Mouse (Mus musculus) gastrocnemius, postnatal 14 days (tissue): ENCODE results near the gene Trim2. TPM values are rescaled to one million over a fixed set of nuclear protein-coding genes. Genes with fewer than 3 reads are reported as not detected.

Experiments
- DNase-seq: peaks from one replicate; pipeline ENCODE4 v3.0.0; 2021; ENCODE audit warnings: mixed read lengths
- intact Hi-C: fragments of 180-260 bp; cut with DNase I; formaldehyde crosslinking; loops from one replicate; pipeline ENCODE4 v1.15.1; 2025; ENCODE audit warnings: low total_unique reads
- long read RNA-seq, 2 experiments: library from polyadenylated mRNA; stranded (forward); transcript quantifications; one replicate each; pipeline ENCODE4 v2.0.0; 2021
- total RNA-seq, 2 experiments: library from RNA; stranded (reverse); gene quantifications; 2 replicates each; pipeline ENCODE4 v1.2.3; 2021

Trim2 gene
- 1 to 10 TPM; 4.9 to 5.4 TPM for total RNA-seq
- long read RNA-seq, experiment 1, result 0 reads
- long read RNA-seq, experiment 2, full-length matches to known transcripts, result 2 of 4 reads
- long read RNA-seq, experiment 2, partial matches to known transcripts, result 0 of 4 reads
- long read RNA-seq, experiment 2, other reads (novel, unspliced or antisense), result 2 of 4 reads

GRCm38 (mm10) chr3:84306777-84307176 lies at the start of gene Trim2:
Trim2 (minus strand) TSS chr3:84306877.
- intact Hi-C loops, result no loop called here
- no peak for DNase-seq

DNA sequence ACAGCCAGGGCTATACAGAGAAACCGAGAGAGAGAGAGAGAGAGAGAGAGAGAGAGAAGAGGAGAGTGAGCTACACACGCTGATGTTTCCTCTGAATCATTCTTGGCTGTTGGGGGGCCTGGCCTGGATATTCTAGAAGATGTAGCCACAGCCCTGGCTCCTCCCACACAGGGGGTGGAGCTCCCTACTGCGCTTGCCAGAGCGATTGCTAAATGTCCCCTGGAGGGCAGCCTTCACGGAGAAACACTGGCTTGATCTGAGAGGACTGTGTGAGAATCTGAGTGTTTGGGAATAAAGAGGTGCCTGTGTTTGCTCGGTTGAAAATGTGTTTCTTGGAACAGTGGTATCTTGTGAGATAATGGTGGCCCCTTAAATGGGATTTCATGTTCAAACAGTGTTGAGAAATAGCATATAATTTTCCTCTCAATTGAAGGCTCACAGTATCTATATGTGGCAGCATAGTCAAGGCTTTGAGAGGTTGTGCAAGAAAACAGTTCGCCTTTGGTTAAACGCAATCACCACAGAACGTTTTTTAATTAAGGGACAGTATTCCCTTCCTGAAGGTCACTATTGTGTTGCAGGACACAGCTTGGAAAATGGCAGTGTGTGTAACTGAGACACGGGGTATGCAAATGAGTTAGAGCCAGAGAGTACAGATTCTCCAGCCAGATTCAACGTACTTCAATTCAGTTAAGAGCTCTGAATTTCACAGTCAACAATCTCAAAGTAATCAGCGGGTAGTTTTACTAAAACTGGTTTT lies 49.4 kb upstream of the Trim2 start:
- intact Hi-C loops, result loop anchor here (10.0 kb wide), 2 partner anchors 129 to 189 kb away; partner anchors contain the start of gene Fhdc1
- peak; percentile 81 for DNase-seq

DNA sequence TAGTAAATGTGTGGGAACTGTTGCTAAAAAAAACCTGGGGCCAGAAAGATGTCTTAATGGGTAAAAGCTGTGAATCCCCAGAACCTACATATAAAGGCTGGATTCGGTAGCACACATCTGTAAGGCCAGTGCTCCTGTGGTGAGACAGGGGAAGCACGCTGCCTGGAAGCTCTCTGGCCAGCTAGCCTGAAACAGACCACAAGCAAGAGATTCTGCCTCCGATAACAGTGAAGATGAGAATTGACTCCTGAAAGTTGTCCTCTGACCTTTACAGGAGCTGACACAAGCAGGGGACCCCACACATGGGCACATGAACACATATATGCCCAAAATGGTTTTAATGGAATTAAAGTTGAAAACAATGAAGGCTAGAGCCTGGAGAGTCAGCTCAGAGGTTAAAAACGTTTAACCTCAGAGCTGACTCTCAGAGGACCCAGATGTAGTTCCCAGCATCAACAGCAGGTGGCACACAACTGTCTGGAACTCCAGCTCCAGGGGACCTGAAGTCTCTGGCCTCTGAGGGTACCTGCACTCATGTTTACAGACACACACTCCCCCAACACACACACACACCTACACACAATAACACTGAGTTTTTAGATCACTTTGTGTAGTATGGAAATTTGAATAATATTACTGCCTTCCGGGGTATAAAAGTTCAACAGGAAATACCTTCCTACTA lies 45.8 kb upstream of the Trim2 start:
- intact Hi-C loops, result loop anchor here (10.0 kb wide), 2 partner anchors 132 to 192 kb away; partner anchors contain the start of gene Fhdc1
- peak; percentile 70 for DNase-seq

DNA sequence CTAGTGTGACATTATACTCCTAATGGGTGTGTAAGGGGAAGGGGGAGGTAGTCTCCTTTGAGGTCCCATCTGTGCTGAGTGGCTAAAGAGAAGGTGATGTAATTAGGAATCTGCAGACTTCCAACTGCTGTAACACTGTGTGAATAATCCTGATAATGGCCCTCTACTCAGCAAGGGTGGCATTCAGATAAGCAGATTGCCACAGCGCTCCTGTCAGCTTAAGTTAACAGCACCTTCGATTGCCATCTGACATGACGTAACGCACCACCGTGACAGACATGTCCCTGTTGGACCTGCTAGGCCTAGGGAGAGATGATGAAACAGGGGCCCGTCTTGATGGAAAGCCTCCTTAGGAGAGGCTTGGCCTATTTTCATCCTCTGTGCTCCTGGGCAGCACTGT lies 43.6 kb upstream of the Trim2 start:
- DNase-seq, result no peak
- intact Hi-C loops, result loop anchor here (10.0 kb wide), 2 partner anchors 134 to 194 kb away; partner anchors contain the start of gene Fhdc1

- no peak for DNase-seq
- intact Hi-C loops, result loop anchor here (10.0 kb wide), 2 partner anchors 135 to 195 kb away; partner anchors contain the start of gene Fhdc1
These were observed 43.1 kb upstream of the Trim2 start for GRCm38 (mm10) chr3:84349771-84350170.

GRCm38 (mm10) chr3:84347426-84347825 lies 40.7 kb upstream of the Trim2 start:
- intact Hi-C loops, result no loop called here

DNA sequence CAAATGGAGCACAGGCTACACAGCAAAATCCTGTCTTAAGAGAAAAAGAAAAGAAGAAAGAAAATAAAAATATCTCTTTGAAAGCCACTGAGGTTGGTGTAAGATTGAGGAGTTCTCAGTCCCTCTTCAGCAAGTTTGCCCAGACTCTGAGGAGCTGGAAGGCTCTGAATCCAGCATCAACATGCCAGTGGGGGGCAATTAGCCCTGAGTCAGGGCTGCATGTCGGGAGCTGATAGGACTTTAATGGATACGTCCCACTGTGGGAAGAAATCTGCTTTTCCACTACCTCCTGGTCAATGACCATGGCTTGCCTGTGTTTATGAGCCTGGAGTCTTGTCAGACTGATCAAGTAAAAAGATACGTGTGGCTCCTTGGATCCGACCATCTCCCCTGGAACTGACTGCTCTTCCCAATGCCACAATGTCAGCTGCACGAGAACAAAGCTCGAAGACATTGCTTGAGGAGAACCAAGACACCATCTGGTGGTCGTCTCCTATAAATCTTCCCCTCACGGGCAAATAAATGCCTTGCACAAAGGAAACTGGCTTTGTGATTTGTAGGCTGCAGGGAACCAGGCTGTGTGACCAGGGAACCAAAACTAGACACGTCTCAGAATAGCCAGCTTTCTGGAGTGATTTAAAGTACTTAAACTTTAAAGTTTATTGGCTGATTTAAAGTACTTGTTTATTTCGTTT lies 39.9 kb upstream of the Trim2 start:
- intact Hi-C loops, result no loop called here

More at GRCm38 (mm10) chr3:84347426-84347825, 40.7 kb upstream of the Trim2 start:
- no peak for DNase-seq

GRCm38 (mm10) chr3:84345646-84345980 lies 38.9 kb upstream of the Trim2 start:
- intact Hi-C loops, result no loop called here
- no peak for DNase-seq

More for the DNA sequence above, 39.9 kb upstream of the Trim2 start:
- no peak for DNase-seq

- intact Hi-C loops, result no loop called here
- DNase-seq, result peak; percentile 86
These were observed 38.3 kb upstream of the Trim2 start for GRCm38 (mm10) chr3:84344725-84345645.

DNA sequence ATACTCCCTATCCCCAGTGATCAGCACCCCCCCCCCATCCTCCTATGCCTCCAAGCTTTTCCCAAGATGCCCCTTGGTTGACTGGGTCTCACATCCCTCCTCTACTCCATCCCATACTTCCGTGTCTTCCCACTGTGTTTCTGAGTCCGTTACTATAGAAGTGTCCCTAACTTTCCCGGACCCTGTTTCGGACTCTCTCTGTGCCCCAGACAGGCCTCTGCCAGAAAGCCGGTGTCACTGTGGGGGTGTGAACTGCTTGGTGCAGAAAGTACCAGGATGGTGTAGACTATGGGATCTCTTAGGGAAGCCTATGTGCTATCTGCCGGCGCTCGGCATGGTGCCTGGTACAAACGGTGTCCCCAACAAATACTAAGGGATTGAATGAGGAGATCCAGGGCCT lies 36.4 kb upstream of the Trim2 start:
- intact Hi-C loops, result no loop called here
- DNase-seq, result no peak

GRCm38 (mm10) chr3:84341811-84342210 lies 35.1 kb upstream of the Trim2 start:
- no peak for DNase-seq
- intact Hi-C loops, result no loop called here

GRCm38 (mm10) chr3:84337585-84337984 lies 30.9 kb upstream of the Trim2 start:
- intact Hi-C loops, result no loop called here
- no peak for DNase-seq

GRCm38 (mm10) chr3:84336342-84336741 lies 29.7 kb upstream of the Trim2 start:
- no peak for DNase-seq
- intact Hi-C loops, result no loop called here

GRCm38 (mm10) chr3:84335421-84336073 lies 28.9 kb upstream of the Trim2 start:
- no peak for DNase-seq
- intact Hi-C loops, result no loop called here

GRCm38 (mm10) chr3:84334771-84335420 lies 28.2 kb upstream of the Trim2 start:
- intact Hi-C loops, result no loop called here
- no peak for DNase-seq

DNA sequence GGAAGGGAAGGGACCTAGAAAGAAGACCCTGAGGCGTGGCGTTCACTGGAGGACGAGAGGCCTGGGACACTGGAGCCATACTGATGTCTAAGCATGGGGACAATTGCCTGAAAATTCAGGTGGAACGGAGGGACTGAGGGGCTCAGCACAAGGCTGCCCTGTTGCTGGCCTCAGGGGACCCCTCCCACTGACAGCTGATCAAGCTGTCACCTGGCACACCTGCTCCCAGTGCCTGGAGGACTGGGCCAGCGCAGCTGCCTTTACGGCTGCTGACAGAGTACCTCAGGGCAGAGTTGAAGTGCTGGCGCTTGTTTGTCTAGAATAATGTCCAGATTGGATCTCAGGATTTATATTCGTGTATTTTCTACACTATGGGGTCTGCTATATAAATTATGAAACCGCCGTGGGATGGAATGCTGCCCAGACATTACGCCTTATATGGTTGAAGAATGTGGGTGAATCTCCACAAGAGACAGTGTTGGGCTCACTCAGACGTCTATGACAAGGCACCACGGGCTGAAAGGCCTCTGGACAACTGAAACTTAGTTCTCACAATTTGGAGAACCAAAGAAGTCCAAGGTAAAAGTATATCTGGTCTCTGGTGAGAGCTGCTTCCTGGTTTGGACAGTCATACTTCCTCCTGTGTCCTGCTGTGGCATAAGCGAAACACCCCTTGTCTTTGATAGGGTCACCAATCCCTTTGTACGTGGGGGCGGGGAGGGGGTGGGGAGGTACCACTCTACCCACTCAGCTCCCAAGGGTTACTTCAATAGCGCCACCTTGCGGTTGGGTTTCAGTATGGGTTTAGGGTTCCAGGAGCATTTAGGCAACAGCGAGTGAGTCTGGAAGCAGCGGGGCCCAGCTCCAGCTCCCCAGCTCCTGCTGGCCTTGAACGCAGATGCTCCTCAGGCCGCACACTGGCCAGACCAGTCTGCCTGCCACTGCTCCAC lies 27.0 kb upstream of the Trim2 start:
- intact Hi-C loops, result no loop called here

DNA sequence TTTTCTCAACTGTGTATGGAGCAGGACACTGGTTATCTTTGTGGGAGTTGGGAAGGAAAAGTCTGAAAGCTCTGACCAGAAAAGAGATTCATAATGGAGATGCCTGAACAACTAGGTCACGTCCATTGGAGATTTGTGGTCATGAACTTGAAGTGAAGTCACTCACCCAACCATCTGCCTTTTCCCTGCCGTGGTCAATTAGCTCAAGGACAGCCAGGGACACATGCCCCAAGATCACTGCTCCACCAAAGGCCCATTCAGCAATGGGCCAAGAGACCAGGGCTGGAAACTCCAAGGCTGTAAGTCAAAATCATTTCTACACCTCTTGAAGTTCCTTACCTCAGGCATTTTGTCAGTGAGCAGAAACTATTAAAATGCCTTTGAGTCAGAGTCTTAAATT lies 23.5 kb upstream of the Trim2 start:
- intact Hi-C loops, result no loop called here
- DNase-seq, result no peak

More for the DNA sequence above, 27.0 kb upstream of the Trim2 start:
- DNase-seq, result peak; percentile 58
